Mouse (Mus musculus): ENCODE measurements at regions not wholly inside any gene's neighbourhood (a gene's known extent, or its start where the extent isn't known, plus 50 kb on each side); places are given as distances from the start of the nearest gene placed in this dataset.

DNA sequence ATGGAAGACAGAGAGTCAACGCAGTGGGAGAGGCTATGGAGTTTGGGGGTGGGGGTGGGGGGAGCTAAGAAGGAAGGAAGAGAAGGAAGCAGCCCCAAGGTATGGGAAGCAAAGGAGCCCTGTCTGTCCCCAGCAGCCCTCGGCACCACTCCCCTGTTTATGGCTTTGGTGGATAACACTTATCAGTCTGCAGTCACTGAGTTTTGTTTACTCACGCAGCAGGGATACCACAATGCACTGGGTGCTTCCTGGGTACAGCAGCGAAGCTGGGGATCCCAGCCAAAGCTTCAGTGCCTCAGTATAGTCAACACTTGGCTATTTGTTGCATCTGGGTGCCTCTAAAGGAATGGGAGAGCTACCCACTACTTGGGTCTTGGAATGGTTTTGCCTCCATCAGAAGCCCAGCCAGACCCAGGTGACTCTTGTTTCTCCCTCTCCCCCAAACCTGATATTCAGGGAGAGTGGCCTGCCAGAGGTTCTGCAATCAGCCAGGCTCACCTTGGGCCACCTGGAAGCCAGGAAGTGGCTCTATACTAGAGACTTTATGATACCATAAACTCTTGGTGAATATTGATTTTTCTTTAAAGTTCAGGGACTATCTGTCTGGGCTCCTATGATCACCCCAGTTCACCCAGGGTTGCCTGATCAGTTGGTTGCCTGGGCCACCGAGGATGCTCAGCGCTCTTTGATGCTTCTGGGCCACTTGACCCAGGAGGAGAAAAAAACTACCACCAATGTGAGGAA is 74.5 kb upstream of the Dio3 start:
- in situ Hi-C loops (cut with MboI; ENCODE audit: unreplicated experiment in 2 of 2) = no loop called here

DNA sequence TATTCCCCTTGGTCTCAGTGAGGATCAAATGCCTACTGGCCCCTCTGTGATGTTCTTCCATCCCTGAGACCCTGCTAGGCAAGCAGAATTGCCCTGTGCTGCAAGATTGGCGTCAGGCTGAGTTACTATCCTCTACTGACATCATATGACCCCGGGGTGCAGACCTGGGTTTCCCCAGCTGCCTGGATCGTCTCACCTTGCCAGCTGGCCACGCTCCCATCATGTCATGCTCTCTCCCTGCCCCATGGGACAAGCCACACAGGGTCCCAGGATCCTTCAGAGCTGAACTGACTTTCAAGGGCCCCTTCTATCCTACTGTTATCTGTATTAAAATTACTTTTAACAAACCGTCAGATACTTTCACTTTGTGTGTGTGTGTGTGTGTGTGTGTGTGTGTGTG is 72.6 kb upstream of the Dio3 start:
- in situ Hi-C loops (cut with MboI; ENCODE audit: unreplicated experiment in 2 of 2) = no loop called here

DNA sequence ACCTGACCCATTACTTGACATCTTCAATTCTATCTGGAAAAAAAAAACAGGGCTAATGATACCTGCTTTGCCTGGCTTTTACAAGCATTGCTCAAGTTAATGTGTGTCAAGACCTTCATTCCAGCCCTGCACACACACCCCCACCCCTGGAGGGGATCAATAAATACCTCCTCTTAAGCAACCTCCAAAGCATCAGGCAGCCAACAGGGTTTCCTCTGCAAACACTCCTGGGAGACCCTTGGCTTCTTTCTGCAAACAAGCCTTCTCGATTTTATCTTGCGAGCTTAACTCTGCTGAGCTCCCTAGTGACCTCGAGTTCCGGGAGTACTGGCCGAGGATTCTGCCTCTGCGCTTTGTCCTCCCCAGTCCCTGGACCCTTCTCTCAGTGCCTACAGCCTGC is 72.1 kb upstream of the Dio3 start:
- in situ Hi-C loops (cut with MboI; ENCODE audit: unreplicated experiment in 2 of 2) = no loop called here

DNA sequence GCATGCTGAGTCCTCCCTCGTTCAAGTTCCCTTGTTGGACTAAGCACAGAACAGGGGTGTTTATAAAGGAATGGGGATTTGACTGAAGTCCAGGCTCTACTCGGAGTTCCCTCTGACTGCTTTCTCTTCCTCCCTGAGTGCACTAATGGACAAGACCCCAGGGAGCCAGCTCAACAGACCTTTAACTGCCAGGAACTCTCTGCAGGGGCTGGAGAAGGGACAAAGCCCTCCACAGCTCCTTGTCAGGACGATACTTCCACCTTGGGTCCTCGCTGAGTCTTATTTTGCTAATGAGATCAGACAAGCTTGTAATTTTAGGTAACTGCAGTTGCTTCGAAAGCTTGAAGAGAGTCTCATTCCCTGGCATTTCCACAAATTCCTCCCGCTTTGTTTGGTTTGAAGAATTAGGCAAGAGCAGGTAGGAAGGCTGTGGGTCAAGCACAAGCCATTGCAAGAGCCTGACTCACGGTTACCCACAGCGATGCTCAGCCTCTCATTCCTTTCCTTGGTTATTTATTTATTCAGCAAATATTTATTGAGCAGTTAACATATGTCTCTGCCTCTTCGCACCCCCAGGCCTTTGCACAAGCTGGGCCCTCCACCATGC is 71.5 kb upstream of the Dio3 start:
- in situ Hi-C loops (cut with MboI; ENCODE audit: unreplicated experiment in 2 of 2) = no loop called here

DNA sequence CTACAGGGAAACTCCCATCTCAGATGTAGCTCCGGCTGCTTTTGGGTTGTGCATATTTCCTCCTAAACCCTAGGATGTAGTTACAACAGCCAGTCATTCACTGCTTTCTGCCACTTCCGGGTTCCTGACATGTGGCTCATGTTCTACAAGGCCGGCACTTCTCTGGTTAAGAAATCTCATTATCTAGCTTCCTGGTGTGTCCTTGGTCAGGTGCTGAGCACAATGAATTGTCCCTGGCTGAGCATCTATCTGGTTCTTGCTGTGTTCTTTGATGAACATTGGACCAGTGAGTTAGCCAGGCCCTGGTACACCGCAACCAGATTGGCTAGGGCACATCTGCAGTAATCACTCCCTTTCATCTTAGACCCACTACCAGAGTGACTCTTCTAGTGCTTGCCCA is 66.2 kb upstream of the Dio3 start:
- in situ Hi-C loops (cut with MboI; ENCODE audit: unreplicated experiment in 2 of 2) = no loop called here

DNA sequence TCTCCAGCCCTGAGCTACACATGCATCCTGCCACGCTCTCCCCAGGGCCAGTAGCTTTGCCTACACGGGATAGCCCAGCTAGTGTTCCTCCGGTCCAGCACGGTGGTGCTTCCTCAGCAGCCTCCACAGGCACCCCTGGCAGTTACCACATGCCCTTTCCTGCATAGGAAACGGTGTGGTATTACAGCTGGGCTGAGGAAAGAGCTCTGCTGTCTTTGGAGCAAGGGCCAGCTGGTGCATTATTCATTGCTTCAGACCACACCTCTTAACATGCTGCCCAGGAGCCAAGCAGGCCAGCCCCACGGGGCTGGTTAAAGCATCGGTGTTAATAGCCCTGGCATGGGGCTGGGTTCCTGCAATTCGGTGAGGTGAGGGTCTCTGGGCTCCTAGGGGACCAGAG is 64.0 kb upstream of the Dio3 start:
- in situ Hi-C loops (cut with MboI; ENCODE audit: unreplicated experiment in 2 of 2) = no loop called here

DNA sequence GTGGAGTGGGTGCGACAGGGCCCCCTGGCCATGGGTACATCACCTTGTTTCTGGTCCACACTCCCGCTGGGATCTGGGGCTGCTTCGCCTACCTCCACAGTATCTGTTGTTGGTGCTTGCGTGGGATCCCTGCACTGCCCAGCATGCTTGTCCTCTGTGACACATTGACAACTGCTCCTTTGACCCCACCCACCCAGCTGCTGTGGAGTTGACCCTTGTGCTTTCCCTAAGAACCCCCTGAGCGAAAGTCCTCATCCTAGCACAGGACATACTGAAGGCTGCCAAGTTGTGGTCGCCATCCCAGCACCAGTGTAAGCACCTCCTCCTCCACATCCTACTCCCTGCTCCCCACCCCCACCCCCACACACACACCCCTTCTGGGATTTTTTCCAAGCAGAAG is 63.6 kb upstream of the Dio3 start:
- in situ Hi-C loops (cut with MboI; ENCODE audit: unreplicated experiment in 2 of 2) = no loop called here

DNA sequence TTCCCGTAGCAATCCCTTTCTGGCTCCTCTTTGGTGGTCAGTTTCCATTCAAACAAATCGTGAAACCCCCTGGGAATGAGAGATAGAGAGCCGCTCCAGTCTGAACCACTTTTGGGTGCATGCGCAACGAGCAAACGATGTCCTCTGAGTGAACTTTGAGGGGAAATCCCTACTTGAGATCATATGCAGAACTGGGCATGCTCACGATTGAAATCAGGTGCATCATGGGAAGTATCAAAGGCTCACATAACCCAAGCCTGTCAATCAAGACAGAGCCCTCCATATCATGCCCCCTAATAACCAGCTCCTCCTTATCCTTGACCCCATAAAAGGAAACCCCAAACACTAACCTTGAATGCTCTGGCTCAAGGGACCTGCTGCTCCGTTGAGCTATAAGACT is 59.1 kb upstream of the Dio3 start:
- in situ Hi-C loops (cut with MboI; ENCODE audit: unreplicated experiment in 2 of 2) = no loop called here

DNA sequence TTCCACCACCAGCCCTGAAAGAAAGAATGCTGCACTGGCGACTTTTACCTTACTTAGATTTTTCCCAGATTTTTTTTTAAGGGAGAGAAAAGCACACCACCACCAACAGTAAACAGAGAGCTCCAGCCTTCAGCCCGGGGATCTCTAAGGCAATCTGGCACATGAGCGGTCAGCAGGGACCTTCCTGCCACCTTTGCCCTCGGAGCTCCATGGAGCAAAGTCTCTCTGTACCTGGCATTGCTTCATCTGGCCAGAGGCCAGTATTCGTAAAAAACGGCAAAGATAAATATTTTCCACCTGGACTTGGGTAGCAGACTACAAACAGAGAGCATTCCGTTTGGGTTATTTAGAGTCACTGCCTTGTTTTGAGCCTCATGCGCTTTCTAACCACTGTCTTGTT is 58.4 kb upstream of the Dio3 start:
- in situ Hi-C loops (cut with MboI; ENCODE audit: unreplicated experiment in 2 of 2) = no loop called here

DNA sequence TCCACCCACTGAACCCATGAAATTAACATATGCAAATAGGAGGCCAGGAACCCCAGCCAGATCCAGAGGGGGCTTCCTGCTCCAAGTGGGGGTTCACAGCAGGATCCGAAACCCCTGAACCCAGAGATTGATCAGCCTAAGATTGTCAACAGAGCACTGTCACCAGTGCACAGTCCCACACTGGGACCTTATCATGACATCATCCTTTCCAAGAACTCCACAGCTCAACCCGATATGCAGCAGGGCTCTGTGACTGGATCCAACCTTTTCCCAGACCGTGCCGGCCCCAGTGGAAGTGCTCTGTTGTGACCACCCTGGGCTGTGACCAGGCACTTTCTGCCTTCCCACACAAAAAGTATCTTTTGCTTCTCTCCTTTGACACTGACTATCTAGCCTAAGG is 57.7 kb upstream of the Dio3 start:
- in situ Hi-C loops (cut with MboI; ENCODE audit: unreplicated experiment in 2 of 2) = no loop called here

DNA sequence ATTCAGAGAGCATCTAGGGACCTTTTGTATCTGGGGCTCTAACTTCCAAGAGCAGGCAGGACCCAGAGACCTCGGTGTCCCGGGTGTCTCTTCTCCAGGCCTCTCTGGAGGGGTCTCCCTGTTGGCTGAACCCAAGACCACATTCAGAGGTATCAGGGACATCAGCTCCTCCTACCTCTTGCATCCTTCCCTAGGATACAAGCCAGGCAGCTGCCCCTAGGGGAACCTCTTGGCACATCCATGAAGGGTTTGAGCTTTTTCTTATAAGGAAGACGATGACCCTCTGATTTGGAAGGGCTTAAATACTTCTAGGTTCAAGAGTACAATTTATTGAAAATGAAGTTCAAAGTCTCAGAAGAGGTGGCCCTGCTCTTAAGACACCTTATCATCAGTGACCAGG is 57.2 kb upstream of the Dio3 start:
- in situ Hi-C loops (cut with MboI; ENCODE audit: unreplicated experiment in 2 of 2) = no loop called here

DNA sequence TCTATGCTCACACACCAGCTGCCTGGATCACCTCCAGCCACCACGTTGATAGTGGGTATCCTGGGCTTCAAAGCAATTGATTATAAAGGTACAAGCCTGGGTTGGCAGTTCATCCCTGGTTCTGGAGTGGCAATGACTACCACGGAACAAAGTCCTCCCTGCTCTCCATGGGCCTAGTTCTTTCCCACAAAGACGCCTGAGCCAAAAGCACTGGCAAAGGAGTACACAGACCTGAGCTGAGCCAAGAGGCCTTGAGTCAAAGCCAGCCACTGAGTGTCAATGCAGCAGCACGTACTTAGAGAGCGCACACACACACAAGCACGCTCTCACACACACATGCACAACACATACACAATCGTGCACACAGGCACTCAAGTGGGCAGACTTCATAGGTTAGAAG is 54.6 kb upstream of the Dio3 start:
- in situ Hi-C loops (cut with MboI; ENCODE audit: unreplicated experiment in 2 of 2) = no loop called here

DNA sequence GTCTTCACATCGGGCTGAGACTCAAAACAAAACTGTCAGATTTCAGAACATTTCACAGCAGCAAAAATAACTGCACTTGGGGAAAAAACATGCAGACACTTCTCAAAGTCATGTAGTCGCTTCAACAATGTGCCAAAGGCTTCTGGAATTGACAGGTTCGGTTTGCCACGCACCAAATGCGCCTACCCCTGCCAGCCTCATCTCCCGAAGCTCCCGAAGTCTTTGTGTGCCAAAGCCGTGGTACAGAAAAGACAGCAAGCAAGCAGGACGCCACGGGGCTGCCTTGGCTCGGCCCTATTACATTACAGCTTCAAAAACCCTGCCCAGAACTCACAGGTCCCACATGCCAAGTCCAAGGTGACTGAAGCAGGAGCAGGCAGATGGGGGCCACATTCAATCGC is 50.9 kb upstream of the Dio3 start:
- in situ Hi-C loops (cut with MboI; ENCODE audit: unreplicated experiment in 2 of 2) = no loop called here

Measured in v-Abl transformed pro-B cells (cell line).